Mouse (Mus musculus): ENCODE measurements around the gene A630089N07Rik. TPM values are rescaled to one million over a fixed set of nuclear protein-coding genes. Genes with fewer than 3 reads are reported as not detected.

The A630089N07Rik gene
- total RNA-seq, 2 experiments from 2014 or later = 13.3 to 15.3 TPM

GRCm38 (mm10) chr16:97962151-97962948 lies 119.9 kb downstream of the A630089N07Rik start, which contains the start of the genes C2cd2 and Zbtb21:
Gene C2cd2 (minus strand): TSS chr16:97962598.
Gene Zbtb21 (minus strand): TSS chr16:97962622.
- intact Hi-C loops (cut with DNase I) = no loop called here
- peak; percentile 98 for DNase-seq

- intact Hi-C loops (cut with DNase I) = no loop called here
- no peak for DNase-seq
These were observed 120.7 kb downstream of the A630089N07Rik start for GRCm38 (mm10) chr16:97961381-97962150.

GRCm38 (mm10) chr16:97960348-97960747 lies 121.9 kb downstream of the A630089N07Rik start:
- DNase-seq = no peak
- intact Hi-C loops (cut with DNase I) = no loop called here

GRCm38 (mm10) chr16:97958401-97958973 lies 123.8 kb downstream of the A630089N07Rik start:
- intact Hi-C loops (cut with DNase I) = no loop called here
- no peak for DNase-seq

GRCm38 (mm10) chr16:97957626-97958025 lies 124.6 kb downstream of the A630089N07Rik start:
- DNase-seq = no peak
- intact Hi-C loops (cut with DNase I) = no loop called here

- intact Hi-C loops (cut with DNase I) = no loop called here
- DNase-seq = no peak
These were observed 126.2 kb downstream of the A630089N07Rik start for GRCm38 (mm10) chr16:97956011-97956410.

- intact Hi-C loops (cut with DNase I) = no loop called here
- no peak for DNase-seq
These were observed 128.9 kb downstream of the A630089N07Rik start for GRCm38 (mm10) chr16:97953300-97953699.

- intact Hi-C loops (cut with DNase I) = no loop called here
- DNase-seq = no peak
These were observed 129.4 kb downstream of the A630089N07Rik start for GRCm38 (mm10) chr16:97952801-97953200.

- no peak for DNase-seq
- intact Hi-C loops (cut with DNase I) = no loop called here
These were observed 129.9 kb downstream of the A630089N07Rik start for GRCm38 (mm10) chr16:97952371-97952770.

Other genes starting within 250 kb of the A630089N07Rik start
- gene Prdm15, start 230.6 kb downstream of the A630089N07Rik start, total RNA-seq (2021) = 10 to 100 TPM; 21.9 to 25.8 TPM
- 10 to 100 TPM; 28.9 to 36.1 TPM for gene C2cd2, start 119.9 kb downstream of the A630089N07Rik start, total RNA-seq (2021)
- gene Zbtb21, start 119.8 kb downstream of the A630089N07Rik start, total RNA-seq (2021) = 10 to 100 TPM; 24.7 to 28.7 TPM
- 10 to 100 TPM; 25.2 to 30.0 TPM for gene B230307C23Rik, start 85.1 kb downstream of the A630089N07Rik start, total RNA-seq (2021)

All from left cerebral cortex, postnatal 4 days (tissue).